Mouse (Mus musculus) ES-Bruce4 (cell line): Measurements from ENCODE around the gene Ctnna2.

ENCODE experiments used
- CTCF ChIP-seq: IDR thresholded peaks from one replicate; pipeline ENCODE4 v1.8.1; 2011; ENCODE audit warnings: low read depth, low read length
- POLR2A ChIP-seq: IDR thresholded peaks from one replicate; pipeline ENCODE4 v1.8.1; 2011; ENCODE audit warnings: low read length; ENCODE audit not compliant: insufficient read depth

DNA sequence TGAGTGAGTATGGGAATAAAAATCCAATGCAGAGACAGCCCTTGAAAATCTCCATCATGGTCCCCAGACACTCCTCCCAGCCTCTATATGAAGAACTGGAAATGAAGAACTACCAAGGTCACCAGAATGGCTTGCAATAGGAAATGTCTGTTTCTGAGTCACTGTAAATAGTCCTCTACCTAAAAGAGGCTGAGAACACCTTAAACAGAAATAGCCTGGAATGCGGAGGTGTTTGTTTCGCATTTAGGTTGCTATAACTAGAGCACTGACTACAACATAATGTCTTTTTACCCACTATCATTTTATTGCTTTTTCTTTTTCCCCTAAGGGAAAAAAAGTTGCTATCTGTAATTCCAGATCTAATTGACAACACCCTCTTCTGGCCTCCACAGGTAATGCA, 106.3 kb downstream of the Ctnna2 start:
- TF ChIP-seq CTCF (no peak), POLR2A (no peak)
